Mouse (Mus musculus) megakaryocyte, embryonic 14.5 days (primary cell): ENCODE results near the gene Gm973. TPM values are rescaled to one million over a fixed set of nuclear protein-coding genes. Genes with fewer than 3 reads are reported as not detected.
"Not testable (repeated sequence)": the region's sequence is repeated elsewhere in the genome, so short reads cannot be mapped to it uniquely, and the experiment has no call there.

Experiments
- H3K27me3 ChIP-seq: replicated peaks from 2 replicates; pipeline ENCODE3; 2012; ENCODE audit warnings: inconsistent platforms
- H3K36me3 ChIP-seq: replicated peaks from 2 replicates; pipeline ENCODE3; 2012; ENCODE audit warnings: low read length, inconsistent platforms, mixed read lengths
- H3K4me1 ChIP-seq: 2 replicates; pipeline ENCODE4 v1.6.1; 2012; ENCODE audit warnings: inconsistent platforms
- H3K4me3 ChIP-seq: replicated peaks from 2 replicates; pipeline ENCODE3; 2012; ENCODE audit warnings: moderate library complexity, mild to moderate bottlenecking, inconsistent platforms
- H3K9me3 ChIP-seq: 2 replicates; pipeline ENCODE4 v1.6.1; 2012; ENCODE audit warnings: inconsistent platforms
- FLI1 ChIP-seq: IDR thresholded peaks from 2 replicates; pipeline ENCODE4 v1.6.1; 2012; ENCODE audit warnings: low read length, inconsistent platforms, mixed read lengths
- GATA1 ChIP-seq: IDR thresholded peaks from 3 replicates; pipeline ENCODE4 v1.6.1; 2012; ENCODE audit warnings: mixed read lengths, low read length, inconsistent platforms, borderline replicate concordance
- polyA plus RNA-seq: library from polyadenylated mRNA; stranded (reverse); fragments of >175 nt; gene quantifications from 2 replicates; pipeline ENCODE4 v1.2.3, GENCODE M21; 2012; ENCODE audit warnings: low replicate concordance; ENCODE audit not compliant: insufficient read depth

The Gm973 gene
- polyA plus RNA-seq, 1 experiment: not detected

DNA sequence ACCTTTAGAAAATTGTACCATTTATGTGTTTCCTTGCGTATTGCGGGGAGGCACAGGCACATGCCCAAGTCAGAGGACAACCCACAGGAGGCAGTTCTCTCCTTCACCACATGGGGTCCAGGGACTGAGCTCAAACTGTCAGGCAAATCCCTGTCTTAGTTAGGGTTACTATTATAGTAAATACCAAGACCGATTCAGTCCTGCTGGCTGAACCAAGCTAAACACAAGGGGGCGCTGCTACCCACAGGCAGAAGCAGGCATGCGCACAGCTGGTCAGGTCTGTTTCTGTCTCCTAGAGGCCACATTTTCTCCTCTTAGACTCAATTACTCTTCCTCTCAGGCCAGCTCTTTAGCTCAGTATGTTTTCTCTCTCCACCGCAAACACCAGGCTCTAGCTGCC, 97.7 kb downstream of the Gm973 start:
- Histone ChIP-seq H3K9me3 (peaks cover 3% of the 10 kb centered on the region; the same call in 1 of the 2 replicates), H3K36me3 (no peaks in the 10 kb centered on the region), H3K4me1 (peaks cover 6% of the 10 kb centered on the region), H3K4me3 (no peak overlapping the region), H3K27me3 (peaks cover 6% of the 10 kb centered on the region)
- TF ChIP-seq FLI1 (no peak), GATA1 (no peak)

DNA sequence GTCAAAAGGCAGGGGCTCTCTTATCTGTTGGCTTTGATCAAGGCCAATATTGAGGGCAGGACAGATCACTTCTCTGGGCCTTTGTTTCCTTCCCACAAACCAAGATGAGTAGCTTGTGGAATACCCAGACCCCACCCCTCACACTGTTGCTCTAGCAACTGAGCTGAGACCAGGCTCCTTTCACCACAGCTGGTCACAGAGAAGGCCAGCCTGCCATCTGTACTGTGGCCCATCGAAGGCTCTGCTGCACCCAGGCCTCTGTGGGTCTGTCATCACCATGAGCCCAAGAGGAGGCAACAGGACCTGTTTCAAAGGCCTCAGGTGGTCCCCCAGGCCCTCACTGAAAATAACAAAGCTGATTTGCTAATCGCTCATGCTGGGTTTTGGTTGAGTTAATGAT, 99.0 kb downstream of the Gm973 start:
- Histone ChIP-seq H3K27me3 (peaks cover 6% of the 10 kb centered on the region), H3K9me3 (peaks cover 3% of the 10 kb centered on the region; the same call in 1 of the 2 replicates), H3K4me1 (peaks cover 3% of the 10 kb centered on the region; the same call in 1 of the 2 replicates), H3K36me3 (no peaks in the 10 kb centered on the region), H3K4me3 (no peak overlapping the region)
- no peak for TF ChIP-seq FLI1
- TF ChIP-seq GATA1: no peak

DNA sequence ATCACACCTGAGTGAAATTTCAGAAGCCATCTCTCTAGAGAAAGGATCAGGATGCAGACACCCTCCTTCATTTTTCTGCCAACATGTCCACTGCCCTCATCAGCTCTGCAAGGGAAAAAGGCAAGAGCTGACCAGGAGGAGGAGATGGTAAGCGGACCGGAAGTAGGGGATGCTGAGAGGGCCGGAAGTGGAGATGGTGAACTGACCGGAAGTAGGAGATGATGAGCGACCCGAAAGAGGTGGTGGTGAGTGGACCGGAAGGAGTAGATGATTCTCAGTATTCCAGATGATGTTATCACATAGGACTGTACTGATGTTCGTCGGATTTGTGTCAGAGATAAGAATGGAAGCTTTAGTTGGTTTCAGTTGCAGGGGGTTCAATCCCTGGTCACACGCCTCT, 103.1 kb downstream of the Gm973 start:
- H3K4me3 ChIP-seq: no peak overlapping the region
- peaks cover 3% of the 10 kb centered on the region; the same call in 1 of the 2 replicates for H3K4me1 ChIP-seq
- H3K27me3 ChIP-seq: peaks cover 8% of the 10 kb centered on the region
- no peaks in the 10 kb centered on the region for H3K36me3 ChIP-seq
- H3K9me3 ChIP-seq: no peaks in the 10 kb centered on the region
- TF ChIP-seq FLI1: no peak
- TF ChIP-seq GATA1: no peak

DNA sequence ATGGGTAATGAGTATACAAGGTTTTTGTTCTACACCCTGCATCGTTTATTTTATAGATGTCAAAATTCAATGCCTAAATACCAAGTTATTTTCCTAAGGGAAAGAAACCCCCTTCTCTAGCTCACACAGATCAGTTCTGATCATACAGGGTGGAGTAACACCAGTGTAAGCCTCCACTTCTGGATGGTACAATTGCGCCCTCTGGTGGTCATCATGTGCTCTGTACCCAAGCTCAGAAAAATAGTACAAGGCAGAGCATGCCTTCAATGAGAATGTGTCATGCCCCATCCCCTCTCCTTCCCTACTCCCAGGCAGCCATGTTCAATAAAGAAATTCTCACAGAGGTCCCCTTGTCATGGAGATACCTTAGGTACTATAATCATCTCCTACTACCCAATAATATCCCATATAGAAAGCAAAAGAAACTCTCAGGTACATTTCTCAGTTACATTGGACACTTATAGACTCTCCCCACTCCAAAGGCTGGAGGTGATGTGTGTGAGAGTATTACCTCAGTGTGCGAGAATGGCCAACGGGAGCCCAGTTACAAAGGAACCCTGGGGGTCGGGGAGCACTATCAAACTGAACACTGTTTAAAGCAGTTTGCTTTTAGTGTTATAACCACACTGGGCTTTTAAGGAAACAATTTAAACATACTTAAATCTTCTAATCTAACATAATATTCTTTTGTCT, 107.4 kb downstream of the Gm973 start:
- no peak overlapping the region for H3K4me3 ChIP-seq
- H3K36me3 ChIP-seq: no peaks in the 10 kb centered on the region
- peaks cover 9% of the 10 kb centered on the region for H3K27me3 ChIP-seq
- H3K4me1 ChIP-seq: no peaks in the 10 kb centered on the region
- TF ChIP-seq FLI1 (no peak), GATA1 (no peak)
- H3K9me3 ChIP-seq: no peaks in the 10 kb centered on the region

DNA sequence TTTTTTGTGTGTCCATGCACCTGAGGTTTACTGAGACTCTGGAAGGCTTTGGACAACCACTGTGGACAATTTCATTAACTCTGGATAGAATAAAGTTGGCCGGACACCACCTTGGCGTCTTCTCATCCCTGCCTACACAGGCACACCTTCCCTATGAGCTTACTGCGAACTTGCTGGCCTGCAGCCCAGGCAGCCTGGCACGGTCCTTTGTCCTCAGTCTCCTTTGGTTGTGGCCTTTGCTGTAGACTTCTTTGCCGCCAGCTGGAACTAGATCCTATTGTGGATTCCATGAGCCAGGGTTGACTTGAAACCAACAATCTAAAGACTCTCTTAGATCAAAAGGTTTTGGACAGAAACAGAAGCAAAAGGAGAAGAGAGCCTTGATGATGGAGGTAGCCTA, 109.3 kb downstream of the Gm973 start:
- Histone ChIP-seq H3K9me3 (no peaks in the 10 kb centered on the region), H3K36me3 (no peaks in the 10 kb centered on the region), H3K4me3 (no peak overlapping the region), H3K4me1 (no peaks in the 10 kb centered on the region), H3K27me3 (peaks cover 16% of the 10 kb centered on the region)
- no peak for TF ChIP-seq FLI1
- TF ChIP-seq GATA1: no peak

DNA sequence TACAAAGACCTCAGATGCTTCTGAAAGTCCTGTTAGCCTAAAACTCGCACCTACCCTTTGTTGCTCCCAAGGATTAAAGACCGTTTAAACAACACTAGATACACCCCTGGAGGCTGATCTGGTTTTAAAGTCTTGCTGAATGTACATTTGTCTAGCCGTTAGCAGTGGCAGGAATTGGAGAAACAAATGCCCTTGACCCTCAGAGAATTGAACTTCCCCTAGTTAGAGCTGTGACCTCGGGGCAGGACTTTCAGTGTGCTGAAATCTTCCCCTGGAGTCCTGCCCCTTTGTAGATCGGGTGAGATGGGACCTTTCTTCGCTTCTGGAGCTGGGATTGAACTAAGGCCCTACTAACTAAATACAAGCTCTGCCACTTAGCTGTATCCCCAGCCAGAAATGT, 113.1 kb downstream of the Gm973 start:
- no peak overlapping the region for H3K4me3 ChIP-seq

DNA sequence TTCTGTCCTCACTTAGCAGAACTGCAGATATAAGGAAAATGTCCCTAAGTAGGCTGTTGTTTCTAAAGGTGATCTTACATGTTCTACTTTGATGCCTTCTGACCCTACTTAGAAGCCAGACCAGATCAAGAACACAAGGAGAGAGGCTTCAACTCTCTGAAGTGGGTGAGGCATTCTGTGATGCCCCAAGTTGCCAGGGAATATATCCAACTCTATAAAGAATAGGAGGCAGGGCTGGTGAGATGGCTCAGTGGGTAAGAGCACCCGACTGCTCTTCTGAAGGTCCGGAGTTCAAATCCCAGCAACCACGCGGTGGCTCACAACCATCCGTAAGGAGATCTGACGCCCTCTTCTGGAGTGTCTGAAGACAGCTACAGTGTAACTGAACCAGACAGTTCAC, 114.3 kb downstream of the Gm973 start:
- Histone ChIP-seq H3K27me3 (peaks cover 18% of the 10 kb centered on the region), H3K4me1 (peaks cover 18% of the 10 kb centered on the region)
- H3K36me3 ChIP-seq, H3K9me3 ChIP-seq, H3K4me3 ChIP-seq: not testable (repeated sequence)

More for the DNA sequence above, 113.1 kb downstream of the Gm973 start:
- Histone ChIP-seq H3K27me3 (peaks cover 18% of the 10 kb centered on the region), H3K9me3 (no peaks in the 10 kb centered on the region), H3K36me3 (no peaks in the 10 kb centered on the region), H3K4me1 (peaks cover 15% of the 10 kb centered on the region)
- TF ChIP-seq FLI1: no peak
- no peak for TF ChIP-seq GATA1

DNA sequence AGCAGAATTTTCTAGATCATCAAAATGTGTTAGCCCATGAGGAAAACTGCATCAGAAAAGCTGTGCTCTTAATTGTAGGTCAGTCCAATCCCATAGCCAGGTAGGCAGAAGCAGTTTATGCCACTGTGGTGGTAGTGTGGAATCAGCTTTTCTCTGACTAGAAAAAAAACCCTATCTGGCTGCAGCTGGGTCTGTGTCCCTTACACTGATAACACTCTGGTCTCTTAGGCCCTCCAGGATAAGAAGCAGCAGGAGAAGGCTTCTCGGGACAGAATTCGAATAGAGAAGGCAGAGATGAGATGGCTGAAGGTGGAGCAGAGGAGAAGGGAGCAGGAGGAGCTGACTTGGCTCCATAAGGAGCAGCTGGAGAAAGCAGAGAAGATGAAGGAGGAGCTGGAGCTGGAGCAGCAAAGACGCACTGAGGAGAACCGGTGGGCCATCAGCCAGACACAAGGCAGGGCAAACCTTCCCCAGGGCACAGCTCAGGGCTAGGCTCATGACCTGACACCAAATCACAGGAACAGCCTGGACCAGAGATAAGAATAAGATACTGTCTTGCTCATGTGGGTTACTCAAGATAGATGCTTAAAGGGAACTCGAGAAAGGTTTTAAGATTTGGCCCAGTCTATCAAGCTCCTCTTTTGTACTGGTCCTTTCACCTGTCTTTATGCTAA, 116.1 kb downstream of the Gm973 start:
- TF ChIP-seq GATA1 (no peak), FLI1 (no peak)
- Histone ChIP-seq H3K4me1 (peaks cover 18% of the 10 kb centered on the region), H3K9me3 (no peaks in the 10 kb centered on the region), H3K4me3 (no peak overlapping the region), H3K36me3 (no peaks in the 10 kb centered on the region), H3K27me3 (peaks cover 17% of the 10 kb centered on the region)

DNA sequence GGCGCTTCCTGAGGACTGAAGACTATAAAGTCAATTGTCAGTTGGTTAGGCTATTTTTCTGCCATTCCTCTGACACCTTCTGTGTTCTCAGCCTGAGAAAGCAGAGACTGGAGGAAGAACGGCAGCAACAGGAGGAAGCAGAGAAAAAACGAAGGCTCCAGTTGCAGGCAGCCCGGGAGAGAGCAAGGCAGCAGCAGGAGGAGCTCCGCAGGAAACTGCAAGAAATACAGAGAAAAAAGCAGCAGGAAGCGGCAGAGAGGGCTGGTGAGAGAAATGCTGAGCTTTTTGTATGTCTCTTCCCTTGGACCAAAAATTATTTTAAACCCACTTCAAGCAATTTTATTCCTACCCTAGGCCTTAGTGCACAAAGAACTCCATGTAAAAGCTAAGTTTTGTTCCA, 117.0 kb downstream of the Gm973 start:
- Histone ChIP-seq H3K4me1 (peaks cover 18% of the 10 kb centered on the region), H3K36me3 (no peaks in the 10 kb centered on the region), H3K9me3 (no peaks in the 10 kb centered on the region), H3K4me3 (no peak overlapping the region), H3K27me3 (peaks cover 14% of the 10 kb centered on the region)
- TF ChIP-seq GATA1 (no peak), FLI1 (no peak)

DNA sequence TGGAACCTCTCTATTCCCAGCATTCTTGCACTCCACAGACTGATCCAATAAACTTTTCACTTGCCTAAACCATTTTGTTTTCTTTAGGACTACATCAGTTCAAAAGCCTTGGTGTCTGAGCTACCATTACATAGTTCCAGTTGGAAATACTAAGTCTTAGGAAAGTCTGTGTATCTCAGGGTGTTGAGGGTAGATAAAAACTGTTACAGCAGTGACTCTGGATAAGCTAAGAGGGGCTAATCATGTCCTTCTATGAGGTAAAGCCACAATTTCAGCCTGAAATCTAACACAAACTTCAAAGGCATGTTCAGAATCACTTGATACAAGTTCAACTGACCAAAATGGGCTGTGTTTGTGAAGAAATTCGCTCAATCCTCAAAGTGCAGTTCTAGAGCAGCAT, 120.3 kb downstream of the Gm973 start:
- H3K36me3 ChIP-seq: peaks cover 17% of the 10 kb centered on the region
- peaks cover 3% of the 10 kb centered on the region for H3K27me3 ChIP-seq
- no peak overlapping the region for H3K4me3 ChIP-seq
- no peaks in the 10 kb centered on the region for H3K9me3 ChIP-seq
- no peak for TF ChIP-seq FLI1
- no peak for TF ChIP-seq GATA1
- peaks cover 18% of the 10 kb centered on the region for H3K4me1 ChIP-seq

DNA sequence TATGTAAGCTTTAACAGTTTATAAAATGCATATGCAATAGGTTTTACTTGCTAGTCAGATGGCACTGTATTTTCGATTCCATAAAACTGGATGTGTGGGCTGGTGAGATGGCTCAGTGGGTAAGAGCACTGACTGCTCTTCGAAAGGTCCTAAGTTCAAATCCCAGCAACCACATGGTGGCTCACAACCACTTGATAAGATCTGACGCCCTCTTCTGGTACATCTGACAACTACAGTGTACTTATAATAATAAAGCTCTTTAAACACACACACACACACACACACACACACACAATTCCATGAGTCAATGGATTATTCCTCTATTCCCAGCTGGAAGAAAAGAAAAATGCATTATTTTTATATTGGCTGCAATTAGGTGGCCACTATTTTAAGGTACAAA, 122.3 kb downstream of the Gm973 start:
- TF ChIP-seq FLI1: no peak
- no peak for TF ChIP-seq GATA1
- Histone ChIP-seq H3K4me3 (no peak overlapping the region), H3K9me3 (no peaks in the 10 kb centered on the region), H3K36me3 (peaks cover 37% of the 10 kb centered on the region), H3K27me3 (no peaks in the 10 kb centered on the region), H3K4me1 (peaks cover 11% of the 10 kb centered on the region)
